Mouse (Mus musculus): ENCODE results near the gene E2f6.
A peak's percentile ranks its signal among the peaks of the same experiment; 100 is the strongest.

Gene E2f6

GRCm38 (mm10) chr12:16800259-16800958 is 10.4 kb upstream of the E2f6 start, which contains the start of gene Greb1:
Gene Greb1, minus strand, starts transcription at chr12:16800886.
- DNase-seq (ENCODE audit: low read depth, low spot score), result peak; percentile 46

DNA sequence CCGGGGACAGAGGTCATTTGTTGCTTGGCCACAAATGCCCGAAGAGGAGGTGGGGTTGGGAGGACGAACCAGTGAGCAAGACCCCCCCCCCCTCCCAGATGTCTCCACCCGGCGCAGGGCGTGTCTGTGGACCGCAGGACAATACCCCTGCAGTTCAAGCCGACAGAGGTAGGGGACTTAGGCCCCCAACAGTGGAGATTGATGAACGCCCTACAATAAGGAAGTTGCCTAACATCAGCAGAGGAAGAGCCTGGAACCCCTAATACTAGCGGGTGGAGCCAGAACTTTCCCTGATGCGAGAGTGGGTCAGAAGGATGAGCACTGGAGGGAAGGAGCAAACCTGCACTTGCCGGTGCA is 9.8 kb upstream of the E2f6 start:
- peak; percentile 32 for DNase-seq (ENCODE audit: low read depth, low spot score)

GRCm38 (mm10) chr12:16803237-16803955 is 7.4 kb upstream of the E2f6 start:
- DNase-seq (ENCODE audit: low read depth, low spot score), result peak; percentile 12

- no peak for DNase-seq (ENCODE audit: low read depth, low spot score)
Measured at GRCm38 (mm10) chr12:16803956-16804430, 6.8 kb upstream of the E2f6 start.

- DNase-seq (ENCODE audit: low read depth, low spot score), result peak; percentile 80
Measured at GRCm38 (mm10) chr12:16805511-16805910, 5.3 kb upstream of the E2f6 start.

GRCm38 (mm10) chr12:16808045-16808444 is 2.7 kb upstream of the E2f6 start:
- peak; percentile 40 for DNase-seq (ENCODE audit: low read depth, low spot score)

DNA sequence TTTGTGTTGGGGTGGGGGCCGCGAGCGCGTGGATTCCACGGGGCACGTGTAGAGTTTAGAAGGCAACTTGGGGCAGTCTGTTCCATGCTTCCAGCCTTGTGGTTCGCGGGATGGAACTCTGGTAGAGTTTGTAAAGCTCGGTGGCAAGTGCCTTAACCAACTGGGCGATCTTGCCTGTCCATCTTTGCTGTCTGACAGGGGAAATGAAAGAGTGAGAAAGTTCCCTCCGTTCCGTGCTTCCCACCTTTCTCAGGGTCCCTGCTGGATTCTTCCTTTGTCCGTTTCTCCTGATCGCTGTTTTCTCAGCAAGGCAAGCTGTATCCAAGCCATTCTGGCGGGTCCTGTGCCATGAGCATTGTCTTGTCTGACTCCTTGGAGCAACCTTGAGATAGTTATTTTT is 714 bp downstream of the E2f6 start:
- DNase-seq (ENCODE audit: low read depth, low spot score), result peak; percentile 48

DNA sequence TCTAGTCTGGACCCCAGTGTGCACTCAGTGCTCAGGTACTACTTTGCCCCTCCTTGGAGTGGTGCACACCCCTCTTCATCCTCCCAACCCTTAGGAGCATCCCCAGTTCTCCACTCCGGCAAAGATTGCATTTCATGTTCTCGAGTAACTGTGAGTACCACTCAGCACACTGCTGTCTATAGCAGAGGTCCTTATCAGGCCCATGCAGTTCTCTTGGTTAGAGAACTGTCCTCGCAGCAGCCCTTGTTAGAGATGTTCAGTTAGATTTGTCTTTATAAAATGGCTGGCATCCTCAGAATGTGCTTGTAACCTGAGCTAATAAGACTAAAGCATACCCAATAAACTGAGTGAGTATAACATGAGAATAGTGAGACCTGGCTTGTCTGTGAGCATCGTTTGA is 6.4 kb downstream of the E2f6 start:
- DNase-seq (ENCODE audit: low read depth, low spot score), result no peak

- no peak for DNase-seq (ENCODE audit: low read depth, low spot score)
Measured at GRCm38 (mm10) chr12:16818513-16818912, 7.8 kb downstream of the E2f6 start.

- DNase-seq (ENCODE audit: low read depth, low spot score), result no peak
Measured at GRCm38 (mm10) chr12:16820761-16821160, 10.0 kb downstream of the E2f6 start.

DNA sequence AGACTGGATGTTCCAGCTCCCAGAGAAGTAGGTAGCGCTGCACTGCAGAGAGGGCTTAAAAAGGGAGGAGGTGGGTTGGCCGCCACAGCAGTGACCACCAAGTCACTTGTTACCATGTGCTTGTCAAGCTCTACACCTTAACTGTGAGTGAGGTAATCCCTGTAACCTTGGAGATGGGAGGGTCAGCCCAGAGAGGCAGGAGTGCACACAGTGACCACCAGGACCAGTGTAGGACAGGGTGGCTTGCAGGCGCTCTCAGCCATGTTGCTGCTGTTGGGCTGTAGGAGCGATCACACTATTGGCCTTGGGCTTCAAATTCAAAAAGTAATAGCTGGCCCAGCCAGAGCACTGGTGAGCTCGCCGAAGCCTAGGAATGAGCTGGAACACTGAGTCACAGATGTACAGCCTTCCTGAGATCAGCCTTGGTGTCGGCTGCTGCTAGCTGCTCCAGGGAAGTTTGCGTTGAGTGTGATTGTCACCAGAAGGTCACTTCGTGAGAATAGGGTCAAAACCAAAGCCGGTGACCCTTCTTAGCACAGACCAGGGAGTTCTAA is 11.5 kb downstream of the E2f6 start:
- DNase-seq (ENCODE audit: low read depth, low spot score), result no peak

DNA sequence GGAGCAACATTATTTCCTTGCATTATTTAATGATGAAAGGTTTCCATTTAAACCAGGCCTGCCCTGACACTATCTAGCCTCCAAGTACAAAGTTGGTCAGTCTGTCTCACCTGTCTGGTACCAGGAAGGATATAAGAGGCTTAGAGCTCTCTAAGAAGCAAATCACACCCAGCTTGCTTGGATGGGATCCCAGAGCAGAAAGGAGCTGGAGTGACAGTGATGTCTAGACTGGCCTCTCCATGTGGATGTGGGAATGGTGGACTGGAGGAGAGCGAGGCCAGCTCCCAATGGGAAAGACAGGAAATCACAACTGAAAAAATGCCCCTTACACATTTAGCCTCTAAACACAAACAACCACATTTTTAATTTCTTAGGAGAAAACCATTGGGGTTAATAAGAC is 12.9 kb downstream of the E2f6 start:
- DNase-seq (ENCODE audit: low read depth, low spot score), result no peak

DNA sequence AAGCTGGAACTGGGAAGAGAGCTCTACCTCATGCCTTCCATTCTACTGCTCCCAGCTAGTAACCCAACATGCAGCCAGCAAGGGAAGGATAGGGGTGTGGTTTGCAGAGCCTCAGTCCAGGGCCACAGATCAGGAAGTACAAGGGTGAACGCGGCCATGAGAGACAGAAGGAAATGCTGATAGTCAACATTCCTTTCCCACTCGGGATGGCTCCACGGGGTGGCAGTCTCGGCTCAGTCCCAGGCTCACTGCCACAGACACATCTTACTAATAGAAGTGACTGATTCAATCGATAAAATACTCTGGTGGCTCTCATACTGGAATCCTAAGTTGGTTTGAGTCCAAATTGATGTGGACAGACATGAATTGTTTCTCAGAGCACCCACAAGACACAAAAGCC is 17.7 kb downstream of the E2f6 start:
- DNase-seq (ENCODE audit: low read depth, low spot score), result peak; percentile 36

GRCm38 (mm10) chr12:16829785-16830184 is 19.0 kb downstream of the E2f6 start:
- DNase-seq (ENCODE audit: low read depth, low spot score), result peak; percentile 23

GRCm38 (mm10) chr12:16831071-16831470 is 20.3 kb downstream of the E2f6 start:
- peak; percentile 61 for DNase-seq (ENCODE audit: low read depth, low spot score)

- DNase-seq (ENCODE audit: low read depth, low spot score), result no peak
Measured at GRCm38 (mm10) chr12:16834701-16835100, 23.9 kb downstream of the E2f6 start.

DNA sequence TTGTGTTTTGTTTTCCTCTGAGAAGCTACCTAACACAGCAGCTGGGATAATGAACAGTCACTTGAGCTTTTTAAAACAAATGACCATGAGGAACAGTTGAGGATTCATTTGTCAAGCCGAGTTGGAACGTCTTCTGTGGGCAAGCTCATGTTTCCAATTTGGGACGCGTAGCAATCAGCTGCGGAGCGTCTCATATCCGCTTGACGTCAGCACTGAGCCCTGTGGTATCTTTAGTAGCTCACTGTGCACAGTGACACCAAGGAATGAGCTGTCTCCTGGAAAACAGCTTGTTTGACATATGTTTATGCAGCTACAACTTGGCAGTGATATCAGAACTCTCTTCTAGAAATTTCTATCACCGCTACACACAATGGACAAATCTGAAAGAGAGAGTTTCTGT is 25.4 kb downstream of the E2f6 start:
- no peak for DNase-seq (ENCODE audit: low read depth, low spot score)

DNA sequence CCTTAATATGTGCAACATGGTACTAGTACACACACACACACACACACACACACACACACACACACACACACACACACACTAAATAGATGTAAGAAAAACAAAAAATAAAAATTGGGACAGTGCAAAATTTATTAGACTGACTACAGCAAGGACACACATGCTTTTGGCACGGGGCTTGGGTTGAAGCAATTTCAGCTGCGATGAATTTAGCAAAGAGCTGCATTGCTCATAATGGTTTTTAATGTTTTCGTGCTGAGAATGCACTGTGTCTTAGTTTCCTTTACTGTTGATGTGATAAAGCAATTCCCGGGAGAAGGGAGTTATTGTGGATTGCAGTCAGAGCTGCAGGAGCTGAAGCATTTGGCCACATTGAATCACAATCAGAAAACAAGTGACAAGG is 27.0 kb downstream of the E2f6 start:
- no peak for DNase-seq (ENCODE audit: low read depth, low spot score)

DNA sequence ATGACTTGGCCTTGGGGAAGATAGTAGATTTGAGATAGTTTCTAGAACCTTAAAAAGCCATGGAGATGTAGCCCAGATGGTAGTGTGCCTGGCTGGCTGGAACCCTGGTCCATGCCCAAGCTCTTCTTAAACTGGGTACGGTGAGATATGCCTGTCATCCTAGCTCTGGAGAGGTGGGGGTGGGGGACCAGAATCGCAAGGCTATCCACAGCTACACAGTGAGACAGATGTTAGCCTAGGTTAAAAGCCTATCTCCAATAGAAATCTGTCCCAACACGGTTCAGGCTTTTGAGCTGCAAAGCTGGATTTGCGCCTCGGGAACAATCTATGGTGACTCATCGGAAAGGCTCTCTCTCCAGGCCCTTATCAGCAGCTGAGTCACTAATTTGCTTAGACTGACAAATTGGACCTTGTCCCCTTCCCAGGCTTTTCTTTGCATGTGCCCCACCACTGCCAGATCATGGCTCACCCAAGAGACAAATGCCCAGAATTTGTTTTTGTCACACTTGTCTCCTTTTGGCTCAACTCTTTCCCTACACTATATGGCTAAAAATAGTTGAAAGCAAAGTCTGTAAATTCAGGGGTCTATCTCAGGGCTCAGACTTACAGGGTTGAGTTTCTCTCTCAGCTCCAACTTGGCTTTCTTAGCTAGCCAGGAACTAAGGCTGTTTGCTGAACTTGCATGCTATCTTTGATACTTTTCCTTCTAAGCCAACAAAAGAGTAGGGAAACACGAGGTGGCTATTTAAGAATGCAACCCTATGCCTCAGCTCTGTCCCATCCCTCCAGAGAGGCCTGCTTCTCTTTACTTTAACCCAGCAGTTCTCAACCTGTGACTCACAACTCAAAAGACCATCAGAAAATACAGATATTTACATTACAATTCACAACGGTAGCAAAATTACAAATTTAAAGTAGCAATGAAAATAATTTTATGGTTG is 30.3 kb downstream of the E2f6 start:
- no peak for DNase-seq (ENCODE audit: low read depth, low spot score)

DNA sequence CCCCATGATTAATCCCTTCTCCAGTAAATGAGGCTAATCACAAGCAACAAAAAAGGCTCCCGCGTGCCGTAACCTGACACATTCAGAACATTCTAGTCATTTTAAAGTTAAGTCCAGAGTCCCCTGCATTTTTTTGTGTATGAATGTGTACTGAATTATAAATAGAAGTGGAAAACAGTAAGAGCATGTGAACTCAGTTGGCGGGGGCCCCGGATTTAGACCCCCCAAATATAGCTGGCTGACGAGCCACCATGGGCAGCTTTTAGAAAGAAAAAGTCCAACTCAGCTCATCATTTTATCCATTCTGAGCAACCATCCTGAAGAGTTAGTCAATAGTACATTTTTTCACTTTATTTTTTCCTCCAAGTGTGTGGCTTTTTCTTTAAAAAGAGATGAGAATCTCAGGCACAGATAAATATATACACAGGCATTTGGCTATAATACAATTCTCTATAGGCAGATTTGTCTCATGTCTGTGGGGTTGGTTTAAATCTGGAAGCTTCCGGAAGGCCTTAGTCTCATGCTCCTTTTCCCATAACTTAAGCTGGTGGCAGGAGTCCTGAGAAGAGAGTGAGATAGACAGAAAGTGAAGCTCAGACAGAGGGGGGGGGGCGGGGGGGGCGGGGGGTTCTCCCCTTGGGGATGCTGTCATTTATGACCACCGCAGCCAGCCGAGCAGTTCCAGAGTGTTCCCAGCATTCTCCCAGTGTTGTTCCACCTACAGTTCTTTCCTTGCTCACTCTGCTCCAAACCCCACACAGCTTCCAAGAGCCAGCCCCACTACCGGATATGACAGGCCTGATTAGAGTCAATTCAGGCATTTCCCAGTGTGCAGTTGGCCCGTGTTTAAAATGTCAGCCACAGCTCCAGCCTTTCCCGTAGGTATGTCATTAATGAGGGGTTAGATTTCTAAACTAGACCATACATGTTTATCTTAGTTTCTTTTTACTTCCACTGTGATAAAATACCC is 34.1 kb downstream of the E2f6 start:
- DNase-seq (ENCODE audit: low read depth, low spot score), result no peak
